Mouse (Mus musculus): ENCODE results near the gene Tada2b. TPM values are rescaled to one million over a fixed set of nuclear protein-coding genes. Genes with fewer than 3 reads are reported as not detected.

Gene Tada2b
- total RNA-seq, 1 experiment: 6.9 TPM

DNA sequence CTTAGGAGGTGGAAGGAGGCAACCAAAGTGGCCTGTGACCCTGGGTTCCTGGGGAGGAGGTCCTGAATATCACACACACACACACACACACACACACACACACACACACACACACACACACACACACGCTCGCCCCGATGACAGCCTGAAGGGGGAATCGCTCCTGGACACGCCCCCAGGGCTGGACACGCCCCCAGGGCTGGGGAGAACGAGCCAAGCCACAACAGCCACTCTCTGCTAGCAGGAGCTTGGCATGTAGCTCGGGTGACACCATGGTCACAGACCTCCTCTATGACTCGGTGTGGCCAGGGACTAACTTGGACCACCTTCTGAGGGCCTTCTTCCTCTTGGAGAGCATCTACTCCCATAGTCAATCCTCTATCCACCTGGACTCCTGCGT is 33.0 kb downstream of the Tada2b start:
- Histone ChIP-seq H3K9ac (ENCODE audit: insufficient read depth, low read depth, low read length, poor library complexity, severe bottlenecking) (no peak overlapping the region), H3K4me3 (ENCODE audit: insufficient read depth in 1 of 2, low read depth in 1 of 2, low read length in 2 of 2, poor library complexity in 1 of 2, severe bottlenecking in 1 of 2) (no peak overlapping the region), H3K4me1 (ENCODE audit: control insufficient read depth in 2 of 2, insufficient read depth in 2 of 2, low read length in 2 of 2, poor library complexity in 1 of 2) (peaks cover 0 to under 1% of the 10 kb centered on the region in 2 experiments; a peak in 1 of 4 replicates), H3K27ac (ENCODE audit: insufficient read depth, low read depth, low read length, poor library complexity, severe bottlenecking) (no peak overlapping the region), H3K36me3 (ENCODE audit: control insufficient read depth, insufficient read depth, low read length, poor library complexity, severe bottlenecking) (no peaks in the 10 kb centered on the region), H3K9me3 (ENCODE audit: control insufficient read depth, insufficient read depth, low read depth, low read length) (no peaks in the 10 kb centered on the region)
- TF ChIP-seq CHD2 (IDR thresholded peaks at IDR 0.05; ENCODE audit: low read depth, low read length) (no peak), HCFC1 (IDR thresholded peaks at IDR 0.05; ENCODE audit: borderline replicate concordance, insufficient read depth, low read length) (no peak), ZC3H11A (IDR thresholded peaks at IDR 0.05; ENCODE audit: borderline replicate concordance, low read depth, low read length) (no peak), ZNF384 (IDR thresholded peaks at IDR 0.05; ENCODE audit: low read depth, low read length) (no peak), MAFK (IDR thresholded peaks at IDR 0.05; ENCODE audit: insufficient read depth, low read depth, low read length) (no peak)
- no peak for DNase-seq (ENCODE audit: low read depth, low spot score)
- in situ Hi-C loops (cut with MboI; ENCODE audit: low sequenced_read_pairs in 2 of 2, unreplicated experiment in 2 of 2): no loop called here

DNA sequence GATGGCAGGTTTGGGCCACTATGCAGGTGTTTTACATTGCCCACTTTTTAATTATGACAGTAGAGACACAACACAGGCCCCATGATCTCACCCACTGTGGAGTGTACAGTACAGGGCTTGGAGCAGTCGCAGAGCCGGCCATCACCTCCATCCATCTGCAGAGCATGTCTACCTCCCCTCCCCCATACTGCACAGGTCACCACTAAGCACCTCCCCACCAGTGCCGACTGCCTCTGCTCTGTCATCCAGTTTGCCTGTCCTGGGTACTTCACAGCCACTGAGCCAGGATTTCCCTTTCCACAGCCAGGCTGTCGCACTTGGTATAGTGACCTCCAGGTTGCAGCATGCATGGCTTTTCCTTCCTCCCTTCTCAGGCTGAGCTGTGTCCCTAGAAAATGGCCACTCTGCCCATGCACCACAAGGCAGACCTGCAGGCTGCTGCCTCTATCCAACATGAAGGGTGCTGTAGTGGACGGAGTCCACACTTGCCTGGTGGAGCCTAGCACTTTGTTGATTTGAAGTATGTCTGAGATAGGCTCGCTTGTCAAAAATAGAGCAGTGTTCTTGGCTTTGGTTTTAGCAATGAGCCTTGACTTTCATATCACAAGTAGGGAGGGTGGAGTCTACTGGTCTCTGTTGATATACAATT is 34.3 kb downstream of the Tada2b start:
- peaks cover 0 to 4% of the 10 kb centered on the region in 2 experiments; a peak in 1 of 4 replicates for H3K4me1 ChIP-seq (ENCODE audit: control insufficient read depth in 2 of 2, insufficient read depth in 2 of 2, low read length in 2 of 2, poor library complexity in 1 of 2)
- no peak overlapping the region for H3K4me3 ChIP-seq (ENCODE audit: insufficient read depth in 1 of 2, low read depth in 1 of 2, low read length in 2 of 2, poor library complexity in 1 of 2, severe bottlenecking in 1 of 2)
- no peak overlapping the region for H3K27ac ChIP-seq (ENCODE audit: insufficient read depth, low read depth, low read length, poor library complexity, severe bottlenecking)
- no peaks in the 10 kb centered on the region for H3K36me3 ChIP-seq (ENCODE audit: control insufficient read depth, insufficient read depth, low read length, poor library complexity, severe bottlenecking)
- no peak for TF ChIP-seq CHD2 (IDR thresholded peaks at IDR 0.05; ENCODE audit: low read depth, low read length)
- TF ChIP-seq MAFK (IDR thresholded peaks at IDR 0.05; ENCODE audit: insufficient read depth, low read depth, low read length): no peak
- TF ChIP-seq HCFC1 (IDR thresholded peaks at IDR 0.05; ENCODE audit: borderline replicate concordance, insufficient read depth, low read length): no peak
- no peaks in the 10 kb centered on the region for H3K9me3 ChIP-seq (ENCODE audit: control insufficient read depth, insufficient read depth, low read depth, low read length)
- H3K9ac ChIP-seq (ENCODE audit: insufficient read depth, low read depth, low read length, poor library complexity, severe bottlenecking): no peak overlapping the region
- in situ Hi-C loops (cut with MboI; ENCODE audit: low sequenced_read_pairs in 2 of 2, unreplicated experiment in 2 of 2): no loop called here
- no peak for DNase-seq (ENCODE audit: low read depth, low spot score)

DNA sequence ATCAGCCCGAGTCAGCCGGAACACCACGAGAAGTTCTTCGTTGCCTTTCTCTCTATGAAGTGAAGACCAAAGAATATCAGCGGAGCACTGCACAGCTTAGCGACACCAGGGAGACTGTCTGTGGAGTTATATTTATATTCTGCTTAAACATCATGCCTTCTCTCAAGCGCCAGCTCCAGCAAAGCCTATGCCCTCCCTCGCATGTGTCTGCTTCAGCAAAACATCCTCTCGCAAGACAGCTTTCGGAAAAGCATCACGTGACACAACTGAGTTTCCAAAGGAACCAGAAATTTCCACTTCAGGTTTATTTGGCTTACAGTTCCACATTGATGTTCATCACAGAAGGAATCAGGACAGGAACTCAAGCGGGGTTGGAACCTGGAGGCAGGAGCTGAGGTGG is 36.2 kb downstream of the Tada2b start:
- Histone ChIP-seq H3K4me1 (ENCODE audit: control insufficient read depth in 2 of 2, insufficient read depth in 2 of 2, low read length in 2 of 2, poor library complexity in 1 of 2) (peaks cover 0 to 4% of the 10 kb centered on the region in 2 experiments; a peak in 1 of 4 replicates), H3K9ac (ENCODE audit: insufficient read depth, low read depth, low read length, poor library complexity, severe bottlenecking) (no peak overlapping the region), H3K27ac (ENCODE audit: insufficient read depth, low read depth, low read length, poor library complexity, severe bottlenecking) (no peak overlapping the region), H3K36me3 (ENCODE audit: control insufficient read depth, insufficient read depth, low read length, poor library complexity, severe bottlenecking) (no peaks in the 10 kb centered on the region), H3K9me3 (ENCODE audit: control insufficient read depth, insufficient read depth, low read depth, low read length) (no peaks in the 10 kb centered on the region), H3K4me3 (ENCODE audit: insufficient read depth in 1 of 2, low read depth in 1 of 2, low read length in 2 of 2, poor library complexity in 1 of 2, severe bottlenecking in 1 of 2) (no peak overlapping the region)
- in situ Hi-C loops (cut with MboI; ENCODE audit: low sequenced_read_pairs in 2 of 2, unreplicated experiment in 2 of 2): no loop called here
- no peak for DNase-seq (ENCODE audit: low read depth, low spot score)
- TF ChIP-seq CHD2 (IDR thresholded peaks at IDR 0.05; ENCODE audit: low read depth, low read length): no peak
- TF ChIP-seq ZC3H11A (IDR thresholded peaks at IDR 0.05; ENCODE audit: borderline replicate concordance, low read depth, low read length): no peak
- no peak for TF ChIP-seq MAFK (IDR thresholded peaks at IDR 0.05; ENCODE audit: insufficient read depth, low read depth, low read length)
- no peak for TF ChIP-seq HCFC1 (IDR thresholded peaks at IDR 0.05; ENCODE audit: borderline replicate concordance, insufficient read depth, low read length)
- TF ChIP-seq ZNF384 (IDR thresholded peaks at IDR 0.05; ENCODE audit: low read depth, low read length): no peak

DNA sequence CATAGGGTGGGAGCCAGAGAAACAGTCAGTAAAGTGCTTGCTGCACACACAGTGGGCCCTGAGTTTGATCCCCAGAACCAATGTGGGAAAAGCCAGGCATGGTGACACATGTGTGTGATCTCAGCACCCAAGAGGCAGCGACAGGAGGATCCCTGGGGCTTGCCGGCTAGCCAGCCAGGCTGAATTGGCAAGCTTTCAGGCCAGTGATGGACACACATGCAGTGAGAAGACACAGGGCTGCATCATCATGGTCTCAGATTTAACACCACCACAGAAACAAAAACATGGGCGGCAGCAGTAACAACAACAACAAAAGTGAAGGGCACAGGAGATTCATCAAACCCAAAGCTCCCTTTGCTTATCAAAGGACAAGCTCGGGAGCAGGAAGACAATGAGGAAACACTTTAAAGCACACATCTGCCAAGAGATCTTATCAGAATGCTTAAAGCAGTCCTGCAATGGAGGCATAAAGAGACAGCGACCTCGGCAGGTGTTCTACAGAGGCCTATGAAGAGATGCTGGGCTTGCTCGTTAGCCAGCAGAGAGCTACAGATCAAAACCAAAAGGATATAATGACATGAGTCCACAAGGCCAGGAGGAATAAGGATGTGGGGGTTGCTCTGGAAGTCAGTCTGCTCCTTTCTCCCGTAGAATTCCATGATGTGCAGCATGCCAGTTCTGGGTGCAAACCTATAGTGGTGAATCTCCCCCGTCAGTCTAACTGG is 37.8 kb downstream of the Tada2b start:
- H3K27ac ChIP-seq (ENCODE audit: insufficient read depth, low read depth, low read length, poor library complexity, severe bottlenecking): no peak overlapping the region
- H3K9me3 ChIP-seq (ENCODE audit: control insufficient read depth, insufficient read depth, low read depth, low read length): no peaks in the 10 kb centered on the region
- H3K9ac ChIP-seq (ENCODE audit: insufficient read depth, low read depth, low read length, poor library complexity, severe bottlenecking): no peak overlapping the region
- H3K36me3 ChIP-seq (ENCODE audit: control insufficient read depth, insufficient read depth, low read length, poor library complexity, severe bottlenecking): no peaks in the 10 kb centered on the region
- TF ChIP-seq MAFK (IDR thresholded peaks at IDR 0.05; ENCODE audit: insufficient read depth, low read depth, low read length) (no peak), ZC3H11A (IDR thresholded peaks at IDR 0.05; ENCODE audit: borderline replicate concordance, low read depth, low read length) (no peak), CHD2 (IDR thresholded peaks at IDR 0.05; ENCODE audit: low read depth, low read length) (no peak), HCFC1 (IDR thresholded peaks at IDR 0.05; ENCODE audit: borderline replicate concordance, insufficient read depth, low read length) (no peak), ZNF384 (IDR thresholded peaks at IDR 0.05; ENCODE audit: low read depth, low read length) (no peak)
- no peak for DNase-seq (ENCODE audit: low read depth, low spot score)
- no peak overlapping the region for H3K4me3 ChIP-seq (ENCODE audit: insufficient read depth in 1 of 2, low read depth in 1 of 2, low read length in 2 of 2, poor library complexity in 1 of 2, severe bottlenecking in 1 of 2)
- in situ Hi-C loops (cut with MboI; ENCODE audit: low sequenced_read_pairs in 2 of 2, unreplicated experiment in 2 of 2): no loop called here
- H3K4me1 ChIP-seq (ENCODE audit: control insufficient read depth in 2 of 2, insufficient read depth in 2 of 2, low read length in 2 of 2, poor library complexity in 1 of 2): peaks cover 0 to 4% of the 10 kb centered on the region in 2 experiments; a peak in 1 of 4 replicates
